Mouse (Mus musculus) embryonic fibroblast, embryonic 13.5 days (primary cell): ENCODE data around the gene Col26a1.

Experiments
- CTCF ChIP-seq: IDR thresholded peaks from 2 replicates; pipeline ENCODE4 v1.5.1; 2011; ENCODE audit warnings: mild to moderate bottlenecking, control low read depth, low read length, moderate library complexity, borderline replicate concordance; ENCODE audit not compliant: insufficient read depth
- POLR2A ChIP-seq: IDR thresholded peaks from 2 replicates; pipeline ENCODE4 v1.6.1; 2011; ENCODE audit warnings: low read depth, mild to moderate bottlenecking, control low read depth, low read length, moderate library complexity

GRCm38 (mm10) chr5:136710742-136711141, 172.3 kb downstream of the Col26a1 start:
- TF ChIP-seq POLR2A (no peak), CTCF (no peak)
